Mouse (Mus musculus): Measurements from ENCODE around the gene Fam133b.

DNA sequence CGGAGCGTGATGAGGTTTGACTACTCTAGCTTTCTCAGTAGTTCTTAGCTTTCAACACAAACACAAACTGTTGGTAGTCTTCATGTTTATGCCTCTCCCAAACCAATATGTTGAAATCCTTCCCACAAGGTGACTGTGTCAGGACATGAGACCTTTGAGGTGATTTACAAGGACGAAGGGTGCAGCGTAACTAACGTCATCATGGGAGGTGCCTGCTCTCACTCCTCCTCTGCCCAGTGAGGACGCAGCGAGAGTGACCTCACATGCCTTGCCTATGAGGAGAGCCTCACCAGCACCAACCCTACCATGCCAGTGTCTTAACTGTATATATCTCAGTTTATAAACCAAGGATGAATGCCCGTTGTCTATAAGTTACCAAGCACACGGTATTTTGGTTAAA is 63.5 kb downstream of the Fam133b start:
- TF ChIP-seq GATA1 (IDR thresholded peaks at IDR 0.05; ENCODE audit: borderline replicate concordance, low read length), result no peak
- TF ChIP-seq FLI1 (IDR thresholded peaks at IDR 0.05; ENCODE audit: low read length), result no peak
